Mouse (Mus musculus) intestine, postnatal 0 days (tissue): Measurements from ENCODE around the gene Faap24. TPM values are rescaled to one million over a fixed set of nuclear protein-coding genes. Genes with fewer than 3 reads are reported as not detected.

Experiments
- ATAC-seq: fragments of 200-750 bp; cut with Nextera tagmentation; 2 replicates; pipeline ENCODE4 v1.8.0; 2017; ENCODE audit warnings: mild to moderate bottlenecking, moderate TSS enrichment, moderate library complexity
- H3K27ac ChIP-seq: fragments of 300-500 bp; sonication (generic); 2 replicates; pipeline ENCODE4 v1.5.1; 2014; ENCODE audit warnings: mild to moderate bottlenecking, low read depth, low read length, moderate library complexity
- H3K27me3 ChIP-seq: fragments of 300-500 bp; sonication (generic); replicated peaks from 2 replicates; pipeline ENCODE4 v1.6.1; 2014; ENCODE audit warnings: low read length, mixed read lengths; ENCODE audit not compliant: control insufficient read depth, insufficient read depth
- H3K36me3 ChIP-seq: fragments of 300-500 bp; sonication (generic); 2 replicates; pipeline ENCODE4 v1.6.1; 2014; ENCODE audit warnings: mild to moderate bottlenecking, moderate library complexity; ENCODE audit not compliant: control insufficient read depth, insufficient read depth
- H3K4me1 ChIP-seq: fragments of 300-500 bp; sonication (generic); replicated peaks from 2 replicates; pipeline ENCODE4 v1.6.1; 2014; ENCODE audit warnings: antibody characterized with exemption, low read length, mixed read lengths; ENCODE audit not compliant: control insufficient read depth, insufficient read depth
- H3K4me2 ChIP-seq: fragments of 300-500 bp; sonication (generic); replicated peaks from 2 replicates; pipeline ENCODE4 v1.6.1; 2014; ENCODE audit warnings: low read depth, mild to moderate bottlenecking, moderate library complexity
- H3K4me3 ChIP-seq: fragments of 300-500 bp; sonication (generic); 2 replicates; pipeline ENCODE4 v1.5.1; 2014; ENCODE audit warnings: low read depth, low read length
- H3K9ac ChIP-seq: fragments of 300-500 bp; sonication (generic); 2 replicates; pipeline ENCODE4 v1.6.1; 2014; ENCODE audit warnings: mild to moderate bottlenecking, low read depth, low read length
- H3K9me3 ChIP-seq: fragments of 300-500 bp; sonication (generic); 2 replicates; pipeline ENCODE4 v1.6.1; 2016; ENCODE audit warnings: mixed run types; ENCODE audit not compliant: control insufficient read depth
- CTCF ChIP-seq: sonication (generic); IDR thresholded peaks from 2 replicates; pipeline ENCODE4 v1.5.1; 2016; ENCODE audit warnings: low read depth, mild to moderate bottlenecking, control low read depth, antibody characterized with exemption, moderate library complexity
- WGBS: fragments of 180-500 bp; shearing (Covaris S2); extraction: QIAGEN DNeasy Blood & Tissue Kit; methylation state at CpG from one replicate; pipeline ENCODE4 v1.1.7; 2014; 5-methylcytosine and 5-hydroxymethylcytosine counted together
- polyA plus RNA-seq: library from polyadenylated mRNA; unstranded; fragments of >200 nt; fragmentation: Nextera tagmentation; extraction: Ambion mirVana; gene quantifications from 2 replicates; pipeline ENCODE4 v1.2.1, GENCODE M21; 2015

Gene Faap24
- polyA plus RNA-seq, 1 experiment from 2014 or later, result 9.3 TPM

DNA sequence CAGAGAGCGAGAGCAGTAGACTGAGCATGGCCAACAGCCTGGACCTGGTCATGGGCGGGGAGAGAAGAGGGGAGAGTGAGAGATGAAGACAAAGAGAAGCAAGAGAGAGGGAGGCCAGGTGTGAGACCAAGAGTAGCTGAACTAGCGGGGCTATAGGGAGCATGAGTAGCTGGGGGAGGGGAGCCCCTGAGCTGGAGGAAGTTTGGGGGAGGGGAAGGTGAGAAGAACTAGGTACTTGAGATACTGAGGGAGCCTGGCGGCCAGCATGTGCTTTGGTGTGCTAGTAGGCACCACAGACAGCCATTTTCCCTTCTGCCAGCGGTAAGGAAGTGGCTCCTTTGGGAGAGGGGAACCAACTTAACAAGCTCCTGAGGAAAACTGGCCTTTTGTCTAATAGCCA lies 18.6 kb upstream of the Faap24 start:
- Histone ChIP-seq H3K9ac (no peak overlapping the region), H3K9me3 (no peaks in the 10 kb centered on the region), H3K4me2 (no peak overlapping the region), H3K4me3 (no peak overlapping the region), H3K27ac (peak overlapping the region; percentile 74), H3K4me1 (no peaks in the 10 kb centered on the region; the same call in 1 of the 2 replicates), H3K36me3 (peaks cover 43% of the 10 kb centered on the region), H3K27me3 (no peaks in the 10 kb centered on the region)
- no peak for ATAC-seq
- WGBS, result 75% methylated on average over 5 of the region's 5 CpGs
- no peak for TF ChIP-seq CTCF

DNA sequence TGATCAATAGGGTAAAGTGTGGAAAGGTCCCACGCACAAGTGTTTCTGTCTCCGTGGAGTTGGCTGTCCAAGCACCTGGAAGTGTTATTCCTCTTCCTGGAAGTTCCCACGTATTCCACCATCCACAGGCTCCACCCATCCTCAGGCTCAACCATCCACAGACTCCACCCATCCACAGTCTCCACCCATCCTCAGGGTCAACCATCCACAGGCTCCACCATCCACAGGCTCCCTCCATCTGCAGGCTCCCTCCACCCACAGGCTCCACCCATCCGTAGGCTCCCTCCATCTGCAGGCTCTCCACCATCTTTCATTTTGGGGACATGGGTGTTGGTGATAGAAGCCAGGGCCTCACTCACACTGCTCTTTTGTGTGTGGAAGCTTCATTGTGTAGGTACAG lies 4.5 kb upstream of the Faap24 start:
- Histone ChIP-seq H3K36me3 (peaks cover 44% of the 10 kb centered on the region), H3K9me3 (no peaks in the 10 kb centered on the region), H3K4me1 (no peaks in the 10 kb centered on the region), H3K4me2 (no peak overlapping the region), H3K9ac (no peak overlapping the region), H3K4me3 (no peak overlapping the region), H3K27me3 (no peaks in the 10 kb centered on the region), H3K27ac (no peak overlapping the region)
- WGBS, result 82% methylated on average over 4 of the region's 4 CpGs
- TF ChIP-seq CTCF, result no peak
- ATAC-seq, result no peak

DNA sequence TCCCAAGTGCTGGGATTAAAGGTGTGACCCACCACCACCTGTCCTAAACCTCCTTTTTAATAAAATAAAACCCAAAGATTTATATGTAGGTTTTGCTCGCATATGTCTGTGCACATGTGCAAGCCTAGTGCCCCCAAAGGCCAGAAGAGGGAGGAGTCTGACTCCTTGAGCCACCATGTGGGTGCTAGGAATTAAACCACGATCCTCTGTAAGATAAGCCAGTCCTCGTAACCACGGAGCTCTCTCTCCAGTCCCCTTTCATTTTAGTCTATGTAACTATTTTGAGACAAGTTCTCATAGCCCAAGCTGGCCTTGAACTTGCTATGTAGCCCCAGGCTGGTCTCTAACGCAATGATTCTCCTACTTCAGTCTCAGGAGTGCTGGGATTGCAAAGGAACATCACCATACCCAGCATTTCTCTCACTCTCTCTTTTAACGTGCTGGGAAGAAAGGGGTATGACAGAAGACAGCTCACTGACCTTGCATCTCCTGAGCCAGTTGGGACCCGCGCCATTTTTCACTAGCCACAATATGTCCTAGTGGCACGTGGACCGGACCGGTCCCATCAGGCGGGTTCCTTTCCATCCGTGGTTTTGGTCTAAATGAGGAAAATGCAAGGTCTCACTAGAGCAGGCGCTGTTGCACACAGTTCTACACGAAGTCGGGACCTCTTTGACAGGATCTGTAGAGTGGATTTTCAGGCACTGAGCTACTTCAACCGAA lies 741 bp downstream of the Faap24 start:
- H3K36me3 ChIP-seq, result peaks cover 38% of the 10 kb centered on the region
- H3K4me2 ChIP-seq, result peak overlapping the region; percentile 71
- peak overlapping the region; percentile 77 for H3K4me3 ChIP-seq
- ATAC-seq, result 0 out of 2 replicates have a peak, but pooled peaks have one; percentile 11
- no peak for TF ChIP-seq CTCF
- no peaks in the 10 kb centered on the region for H3K4me1 ChIP-seq
- WGBS, result 5% methylated on average over 17 of the region's 17 CpGs
- no peaks in the 10 kb centered on the region for H3K9me3 ChIP-seq
- no peaks in the 10 kb centered on the region for H3K27me3 ChIP-seq
- peak overlapping the region; percentile 58; the same call in 1 of the 2 replicates for H3K27ac ChIP-seq
- peak overlapping the region; percentile 50 for H3K9ac ChIP-seq

DNA sequence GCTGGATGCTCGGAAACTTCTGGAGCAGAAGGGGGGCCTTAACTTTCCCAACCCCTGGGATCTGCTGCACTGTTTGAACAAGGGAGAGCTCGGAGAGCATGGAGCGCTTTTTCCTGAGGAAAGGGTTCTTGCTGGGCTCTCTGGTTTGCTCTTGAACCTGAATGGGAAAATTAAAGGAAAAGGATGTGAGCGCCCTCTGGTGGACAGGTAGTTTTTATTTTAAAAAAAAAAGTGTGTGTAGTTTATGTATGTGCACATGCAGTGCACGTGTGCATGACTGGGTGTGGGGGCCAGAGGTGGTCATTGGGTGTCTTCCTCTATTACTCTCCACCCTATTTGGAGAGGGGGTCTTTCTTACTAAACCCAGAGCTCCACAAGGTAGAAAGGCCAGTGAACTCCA lies 3.7 kb downstream of the Faap24 start:
- Histone ChIP-seq H3K4me3 (no peak overlapping the region), H3K4me2 (no peak overlapping the region), H3K9ac (no peak overlapping the region), H3K27ac (no peak overlapping the region), H3K36me3 (peaks cover 36% of the 10 kb centered on the region), H3K9me3 (no peaks in the 10 kb centered on the region), H3K4me1 (no peaks in the 10 kb centered on the region), H3K27me3 (no peaks in the 10 kb centered on the region)
- 51% methylated on average over 5 of the region's 5 CpGs for WGBS
- peak; percentile 69 for TF ChIP-seq CTCF
- no peak for ATAC-seq

DNA sequence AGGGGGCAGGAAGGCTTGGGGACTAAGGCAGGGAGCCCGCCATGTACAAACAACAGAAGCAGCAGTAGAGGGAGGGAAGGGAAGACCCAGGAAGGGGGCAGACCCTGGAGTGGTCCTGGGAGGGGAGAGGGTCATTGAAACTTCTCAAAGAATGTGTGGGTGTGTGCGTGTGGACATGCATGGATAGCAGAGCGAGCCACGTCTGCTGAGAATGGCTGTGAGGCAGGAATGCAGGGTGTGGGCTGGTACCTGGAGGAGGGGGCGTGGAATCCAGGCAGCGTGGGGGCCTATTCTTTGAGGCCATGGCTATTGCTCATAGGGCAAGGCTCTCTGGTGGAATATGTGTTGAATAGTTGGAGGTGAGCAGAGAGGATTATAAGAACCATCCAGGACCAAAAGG lies 7.9 kb downstream of the Faap24 start:
- peaks cover 66% of the 10 kb centered on the region for H3K36me3 ChIP-seq

DNA sequence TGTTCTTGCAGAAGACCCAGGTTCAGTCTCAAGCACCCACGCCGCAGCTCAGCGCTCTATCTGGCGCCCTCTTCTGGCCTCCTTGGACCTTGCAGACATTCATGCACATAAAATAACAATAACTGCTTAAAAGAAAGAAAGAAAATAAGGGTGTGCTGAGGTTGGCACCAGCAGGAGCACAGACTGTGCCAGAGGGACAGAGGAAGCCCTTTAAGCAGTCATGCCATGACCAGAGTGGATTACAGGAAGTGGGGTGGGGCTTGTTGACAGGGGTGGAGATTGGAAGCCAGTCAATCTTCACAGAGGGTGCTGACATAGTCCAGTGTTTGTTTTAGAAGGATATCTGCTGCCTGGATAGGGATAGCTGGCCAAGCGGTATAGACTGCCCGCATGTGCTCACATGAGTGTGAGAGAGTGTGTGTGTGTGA lies 10.1 kb downstream of the Faap24 start:
- H3K4me2 ChIP-seq, result no peak overlapping the region
- no peak overlapping the region for H3K4me3 ChIP-seq
- H3K9me3 ChIP-seq, result no peaks in the 10 kb centered on the region
- no peak overlapping the region; the same call in 1 of the 2 replicates for H3K27ac ChIP-seq
- no peak for ATAC-seq
- peak; percentile 71 for TF ChIP-seq CTCF
- WGBS, result 53% methylated on average over 6 of the region's 6 CpGs
- H3K4me1 ChIP-seq, result no peaks in the 10 kb centered on the region
- H3K36me3 ChIP-seq, result peaks cover 57% of the 10 kb centered on the region
- 0 out of 2 replicates have a peak overlapping the region, but pooled peaks have one; percentile 7 for H3K9ac ChIP-seq
- no peaks in the 10 kb centered on the region for H3K27me3 ChIP-seq

More for the DNA sequence above, 7.9 kb downstream of the Faap24 start:
- H3K27me3 ChIP-seq, result no peaks in the 10 kb centered on the region
- no peak overlapping the region for H3K4me2 ChIP-seq
- H3K4me1 ChIP-seq, result no peaks in the 10 kb centered on the region
- WGBS, result 60% methylated on average over 6 of the region's 6 CpGs
- H3K4me3 ChIP-seq, result no peak overlapping the region
- no peak for ATAC-seq
- H3K9ac ChIP-seq, result no peak overlapping the region
- H3K9me3 ChIP-seq, result no peaks in the 10 kb centered on the region
- TF ChIP-seq CTCF, result no peak
- no peak overlapping the region for H3K27ac ChIP-seq
